In the genomic region with DNA sequence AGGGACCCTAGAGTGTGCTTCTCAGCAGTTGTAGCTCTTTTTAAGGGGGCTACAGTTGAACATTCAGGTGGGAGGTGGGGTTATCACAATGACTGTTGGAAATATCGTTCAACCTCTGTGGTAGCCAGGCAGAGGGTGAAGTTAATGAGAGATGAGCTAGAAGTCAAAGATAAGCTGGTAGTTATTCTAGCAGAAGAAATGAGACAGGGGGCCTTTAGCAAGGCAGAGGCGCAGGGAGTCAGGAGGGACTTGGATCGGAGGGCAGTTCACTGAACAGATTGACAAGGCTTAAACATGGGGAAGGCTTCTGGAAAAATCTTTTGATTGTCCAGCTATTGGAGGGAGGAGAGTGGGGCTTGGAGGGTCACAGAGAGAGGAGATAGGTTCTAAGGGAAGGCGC, we compare ENCODE assay signal across 12 mouse cellular contexts.
"Had no signal": no experiment of that assay in that cellular context is flagged by ENCODE, and none has a peak within 500 bp of the region (broad histone marks: within the 10 kb centered on the region; RNA-seq: fewer than 3 reads in every experiment).

No protein-coding gene starts in this region.

- ATAC-seq: intestine, postnatal 0 days; liver, embryonic 12.5 days had no signal

- H3K27me3 ChIP-seq: liver, embryonic 12.5 days; megakaryocyte, embryonic 14.5 days had no signal

- H3K4me3 ChIP-seq: limb, embryonic 15.5 days; liver, embryonic 12.5 days; megakaryocyte, embryonic 14.5 days had no signal

- H3K36me3 ChIP-seq: limb, embryonic 15.5 days; liver, embryonic 12.5 days had no signal

- H3K27ac ChIP-seq: limb, embryonic 15.5 days; liver, embryonic 12.5 days; stomach, postnatal 0 days had no signal

- DNase-seq: kidney, adult 8-10 months; kidney, postnatal 25 days; layer of hippocampus, postnatal 36 days; lung, embryonic 14.5 days; lung, postnatal 10 days; lung, postnatal 4 days; thymus, postnatal 14 days had no signal

- H3K9me3 ChIP-seq: limb, embryonic 15.5 days; liver, embryonic 12.5 days; megakaryocyte, embryonic 14.5 days had no signal

- H3K9ac ChIP-seq: limb, embryonic 15.5 days; liver, embryonic 12.5 days; lung, embryonic 14.5 days had no signal

- H3K4me1 ChIP-seq: limb, embryonic 15.5 days; liver, embryonic 12.5 days had no signal

- H3K4me2 ChIP-seq: limb, embryonic 15.5 days; liver, embryonic 12.5 days; lung, embryonic 14.5 days had no signal
